Mouse (Mus musculus): ENCODE measurements around the gene Capn9. TPM values are rescaled to one million over a fixed set of nuclear protein-coding genes. Genes with fewer than 3 reads are reported as not detected.

The Capn9 gene
- polyA plus RNA-seq, 1 experiment, result 0.12 TPM

DNA sequence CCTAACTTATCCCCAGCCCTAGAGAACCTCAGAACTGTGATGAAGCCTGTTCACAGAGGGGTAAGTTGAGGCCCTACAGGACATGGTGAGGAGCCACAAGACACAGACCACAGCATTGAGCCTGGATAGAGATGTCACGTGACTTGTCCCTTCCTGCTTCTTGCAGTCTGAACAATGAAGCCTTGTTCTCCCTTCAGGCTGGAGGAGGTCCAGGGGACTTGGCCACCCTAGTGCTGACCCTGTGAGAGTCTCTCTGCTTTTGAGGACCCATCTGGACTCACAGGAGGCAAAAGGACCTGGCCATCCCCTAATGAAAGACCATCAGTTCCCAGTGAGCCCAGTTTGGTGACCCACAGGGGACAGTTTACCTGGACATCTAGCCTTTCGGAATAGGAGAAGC is 6.8 kb upstream of the Capn9 start:
- H3K4me1 ChIP-seq (ENCODE audit: control insufficient read depth, insufficient read depth, low read length), result no peaks in the 10 kb centered on the region
- no peak overlapping the region for H3K4me3 ChIP-seq (replicated peaks; ENCODE audit: extremely low read depth, low read depth, low read length)
- WGBS, result 65% methylated on average over 2 of the region's 2 CpGs
- no peak for DNase-seq
- no peak for TF ChIP-seq CTCF (IDR thresholded peaks at IDR 0.05; ENCODE audit: insufficient read depth, low read length)
- TF ChIP-seq POLR2A (IDR thresholded peaks at IDR 0.05; ENCODE audit: borderline replicate concordance, extremely low read depth, low read depth, low read length), result no peak

DNA sequence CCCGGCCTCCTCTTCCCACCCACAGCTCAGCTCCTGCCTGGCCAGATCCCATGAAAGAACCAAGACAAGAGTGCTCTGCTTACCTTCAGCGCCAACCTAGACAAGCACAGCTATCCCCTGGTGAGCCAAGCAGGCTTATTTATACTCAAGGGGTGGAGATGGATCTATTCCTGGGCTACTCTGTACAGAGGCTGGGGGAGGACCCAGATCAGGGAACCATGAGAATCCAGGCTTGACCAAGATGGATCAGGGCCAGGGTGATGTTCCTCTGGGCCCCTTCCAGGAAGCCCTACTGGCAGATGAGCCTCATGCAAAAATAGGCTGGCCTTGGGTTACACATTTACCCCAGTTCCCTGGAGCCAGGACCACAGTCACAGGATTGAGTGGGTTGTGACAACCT is 6.3 kb upstream of the Capn9 start, which contains the start of gene Agt:
Gene Agt (minus strand): TSS at position 114 of the 400 bp plus-strand sequence.
- H3K4me1 ChIP-seq (ENCODE audit: control insufficient read depth, insufficient read depth, low read length), result no peaks in the 10 kb centered on the region
- no peak for DNase-seq
- WGBS, result 53% methylated on average over 2 of the region's 2 CpGs
- TF ChIP-seq CTCF (IDR thresholded peaks at IDR 0.05; ENCODE audit: insufficient read depth, low read length) (no peak), POLR2A (IDR thresholded peaks at IDR 0.05; ENCODE audit: borderline replicate concordance, extremely low read depth, low read depth, low read length) (no peak)
- no peak within 1 kb of the TSS for H3K4me3 ChIP-seq (replicated peaks; ENCODE audit: extremely low read depth, low read depth, low read length)

DNA sequence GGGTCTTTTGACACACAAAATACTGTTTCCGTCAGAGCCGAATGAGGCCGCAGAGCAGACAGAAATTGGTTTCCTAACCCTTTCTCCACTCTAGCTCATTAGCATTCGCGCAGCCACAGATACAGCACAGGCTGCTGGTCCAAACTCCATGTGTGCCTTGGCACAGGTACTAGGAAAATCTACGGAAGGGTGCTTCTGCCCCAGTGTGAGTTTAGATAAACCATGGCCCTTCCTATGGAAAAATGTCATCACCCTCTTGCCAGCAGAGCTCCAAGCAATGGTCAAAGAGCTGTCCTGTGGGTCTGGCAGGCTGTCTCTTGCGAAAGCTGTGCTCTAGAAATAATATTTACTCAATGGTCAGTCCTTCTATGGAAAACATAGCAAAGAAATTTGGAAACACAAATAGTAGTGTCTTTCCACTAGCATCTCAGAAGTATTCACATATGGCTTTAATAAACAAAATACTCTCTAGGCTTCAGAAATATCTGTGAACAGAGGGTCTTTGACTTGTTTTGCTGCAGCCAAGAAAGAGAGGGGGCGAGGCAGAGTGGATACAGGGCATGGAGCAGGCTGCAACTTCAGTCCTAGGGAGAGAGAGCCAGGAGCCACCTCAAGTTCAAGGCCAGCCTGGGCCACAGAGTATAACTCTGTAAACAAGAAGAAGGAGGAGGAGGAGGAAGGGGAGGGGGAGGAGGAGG is 4.0 kb upstream of the Capn9 start:
- no peak overlapping the region for H3K4me3 ChIP-seq (replicated peaks; ENCODE audit: extremely low read depth, low read depth, low read length)
- DNase-seq, result no peak
- H3K4me1 ChIP-seq (ENCODE audit: control insufficient read depth, insufficient read depth, low read length), result no peaks in the 10 kb centered on the region
- TF ChIP-seq POLR2A (IDR thresholded peaks at IDR 0.05; ENCODE audit: borderline replicate concordance, extremely low read depth, low read depth, low read length) (no peak), CTCF (IDR thresholded peaks at IDR 0.05; ENCODE audit: insufficient read depth, low read length) (no peak)
- whole genome bisulfite sequencing, result 44% methylated on average over 8 of the region's 8 CpGs

DNA sequence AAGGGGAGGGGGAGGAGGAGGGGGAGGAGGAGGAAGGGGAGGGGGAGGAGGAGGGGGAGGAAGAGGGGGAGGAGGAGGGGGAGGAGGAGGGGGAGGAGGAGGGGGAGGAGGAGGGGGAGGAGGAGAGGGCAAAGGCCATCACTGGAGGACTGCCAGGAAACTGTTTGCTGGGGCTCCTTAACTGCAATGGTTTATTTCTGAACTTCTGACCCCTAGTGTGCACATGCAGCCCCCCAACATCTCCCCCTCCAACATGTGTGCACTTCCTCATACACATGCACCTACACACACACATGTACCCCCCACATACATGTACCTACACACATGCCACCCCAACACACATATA is 3.5 kb upstream of the Capn9 start:
- Histone ChIP-seq H3K4me3 (replicated peaks; ENCODE audit: extremely low read depth, low read depth, low read length) (no peak overlapping the region), H3K4me1 (ENCODE audit: control insufficient read depth, insufficient read depth, low read length) (no peaks in the 10 kb centered on the region)
- no peak for TF ChIP-seq CTCF (IDR thresholded peaks at IDR 0.05; ENCODE audit: insufficient read depth, low read length)
- no peak for TF ChIP-seq POLR2A (IDR thresholded peaks at IDR 0.05; ENCODE audit: borderline replicate concordance, extremely low read depth, low read depth, low read length)
- no peak for DNase-seq

DNA sequence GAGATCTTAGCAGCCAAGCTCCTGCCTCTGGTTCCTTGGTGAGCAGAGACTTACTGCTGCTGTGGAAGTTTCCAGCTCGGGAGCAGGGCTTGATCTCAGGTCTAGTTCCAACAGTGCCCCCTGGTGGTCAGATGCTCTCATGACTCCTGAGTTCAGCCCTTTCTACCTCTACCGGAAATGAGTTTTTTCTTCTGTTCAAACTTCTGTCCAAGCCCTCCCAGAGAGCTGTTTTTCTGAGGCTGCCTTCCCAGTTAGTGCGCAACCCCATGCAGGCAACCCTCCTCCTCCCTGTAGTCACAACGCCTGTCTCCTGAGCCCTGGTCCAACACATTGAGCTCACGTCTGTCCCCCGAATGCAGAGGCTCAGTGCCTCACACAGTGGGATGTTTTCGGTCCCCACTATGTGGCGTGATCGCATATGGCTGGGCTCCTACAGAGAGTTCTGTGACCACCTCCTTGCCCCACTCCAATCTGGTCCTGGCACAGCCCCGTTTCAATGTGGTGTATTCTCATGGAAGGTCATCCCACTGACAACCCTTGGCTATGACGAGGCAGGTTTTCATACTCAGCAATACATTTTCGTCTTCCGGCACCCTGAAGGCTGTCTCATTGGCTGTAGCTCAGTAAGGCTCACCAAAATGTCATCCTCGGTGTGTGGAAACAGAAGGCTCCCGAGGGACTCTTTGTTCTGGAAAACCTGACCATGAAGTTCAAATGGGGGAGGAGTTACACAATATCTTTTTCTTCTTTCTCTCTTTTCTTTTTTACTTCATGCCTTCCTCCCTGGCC is 2.2 kb upstream of the Capn9 start:
- peak; percentile 83 for DNase-seq
- Histone ChIP-seq H3K4me1 (ENCODE audit: control insufficient read depth, insufficient read depth, low read length) (no peaks in the 10 kb centered on the region), H3K4me3 (replicated peaks; ENCODE audit: extremely low read depth, low read depth, low read length) (no peak overlapping the region)
- peak; percentile 88 for TF ChIP-seq CTCF (IDR thresholded peaks at IDR 0.05; ENCODE audit: insufficient read depth, low read length)
- 0 out of 2 replicates have a peak, but pooled peaks have one; percentile 15 for TF ChIP-seq POLR2A (IDR thresholded peaks at IDR 0.05; ENCODE audit: borderline replicate concordance, extremely low read depth, low read depth, low read length)
- whole genome bisulfite sequencing, result 49% methylated on average over 15 of the region's 15 CpGs

DNA sequence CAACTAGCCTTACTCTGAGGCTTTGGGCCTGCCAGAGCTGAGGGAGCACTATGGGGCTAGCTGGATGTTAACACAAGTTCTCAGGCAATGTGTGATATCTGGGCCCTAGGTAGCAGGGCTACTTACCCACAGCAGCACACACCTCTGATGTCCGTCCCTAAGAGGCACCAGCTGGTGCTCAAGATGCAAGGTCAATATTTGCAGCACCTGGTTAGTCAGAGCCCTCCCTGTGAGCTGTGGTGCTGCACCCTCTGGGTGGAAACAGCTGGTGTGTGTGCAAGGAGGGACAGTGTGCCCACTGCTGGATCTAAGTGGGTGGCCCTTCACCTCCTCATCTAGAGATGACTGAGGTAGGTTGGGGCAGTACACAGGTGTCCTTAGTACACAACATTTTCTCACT is 840 bp downstream of the Capn9 start:
- no peak for TF ChIP-seq POLR2A (IDR thresholded peaks at IDR 0.05; ENCODE audit: borderline replicate concordance, extremely low read depth, low read depth, low read length)
- TF ChIP-seq CTCF (IDR thresholded peaks at IDR 0.05; ENCODE audit: insufficient read depth, low read length), result no peak
- no peaks in the 10 kb centered on the region for H3K4me1 ChIP-seq (ENCODE audit: control insufficient read depth, insufficient read depth, low read length)
- 47% methylated on average over 1 of the region's 1 CpGs for WGBS
- no peak for DNase-seq
- no peak overlapping the region for H3K4me3 ChIP-seq (replicated peaks; ENCODE audit: extremely low read depth, low read depth, low read length)

DNA sequence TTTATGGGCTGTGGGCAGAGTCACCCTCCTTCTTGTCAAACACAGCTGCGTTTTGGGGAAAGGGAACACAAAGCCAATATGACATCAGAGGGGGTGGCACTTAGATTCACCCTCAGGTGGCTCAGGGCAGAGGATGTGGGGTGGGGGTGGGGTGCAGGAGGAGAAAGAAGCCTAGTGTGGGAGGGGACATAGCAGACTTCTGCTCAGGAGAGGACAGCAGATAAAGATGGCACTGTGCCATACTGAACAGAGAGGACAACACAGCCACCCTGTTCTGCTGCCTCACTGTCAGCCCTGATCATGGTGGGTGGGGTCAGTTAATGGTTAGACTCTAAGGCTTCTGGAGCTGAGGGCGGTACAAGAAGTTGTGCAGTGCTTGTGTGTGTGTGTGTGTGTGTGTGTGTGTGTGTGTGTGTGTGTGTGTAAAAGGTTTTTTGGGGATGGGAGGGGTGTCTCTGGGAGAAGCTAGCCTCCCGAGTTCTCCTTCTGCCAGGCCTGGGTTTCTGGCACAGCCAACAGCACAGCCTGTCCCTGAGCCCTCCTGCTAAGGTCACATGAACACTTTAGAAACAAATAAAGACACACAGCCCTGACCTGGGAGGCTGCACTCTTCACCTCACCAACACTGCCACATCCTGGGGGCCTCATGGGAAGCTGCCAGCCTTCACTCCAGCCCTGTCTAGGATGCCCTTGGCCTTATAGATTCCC is 10.0 kb downstream of the Capn9 start:
- no peak for DNase-seq
- no peak overlapping the region for H3K4me3 ChIP-seq (replicated peaks; ENCODE audit: extremely low read depth, low read depth, low read length)
- WGBS, result 44% methylated on average over 3 of the region's 3 CpGs
- no peaks in the 10 kb centered on the region for H3K4me1 ChIP-seq (ENCODE audit: control insufficient read depth, insufficient read depth, low read length)
- TF ChIP-seq CTCF (IDR thresholded peaks at IDR 0.05; ENCODE audit: insufficient read depth, low read length) (no peak), POLR2A (IDR thresholded peaks at IDR 0.05; ENCODE audit: borderline replicate concordance, extremely low read depth, low read depth, low read length) (no peak)

DNA sequence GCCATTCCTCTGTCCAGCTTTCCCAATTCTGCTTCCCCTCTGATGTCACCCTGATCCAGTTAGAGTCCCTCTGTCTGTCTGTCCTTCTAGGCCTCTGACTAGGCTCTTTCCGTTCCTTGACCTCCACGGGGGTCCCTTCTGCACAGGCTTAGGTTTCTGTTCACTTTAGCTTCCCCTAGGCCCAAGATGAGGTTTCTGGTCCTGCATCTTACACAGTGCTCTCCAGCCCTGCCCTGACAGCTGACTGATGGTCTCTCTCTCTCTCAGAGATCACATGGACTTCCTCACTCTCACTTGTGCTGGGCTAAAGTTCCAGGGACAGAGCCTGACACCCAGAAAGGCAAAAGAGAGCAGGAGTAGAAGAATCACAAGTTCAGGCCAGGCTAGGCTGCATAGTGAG is 10.6 kb downstream of the Capn9 start:
- Histone ChIP-seq H3K4me3 (replicated peaks; ENCODE audit: extremely low read depth, low read depth, low read length) (no peak overlapping the region), H3K4me1 (ENCODE audit: control insufficient read depth, insufficient read depth, low read length) (no peaks in the 10 kb centered on the region)
- DNase-seq, result no peak
- WGBS, result 73% methylated on average over 2 of the region's 2 CpGs
- TF ChIP-seq POLR2A (IDR thresholded peaks at IDR 0.05; ENCODE audit: borderline replicate concordance, extremely low read depth, low read depth, low read length) (no peak), CTCF (IDR thresholded peaks at IDR 0.05; ENCODE audit: insufficient read depth, low read length) (no peak)

DNA sequence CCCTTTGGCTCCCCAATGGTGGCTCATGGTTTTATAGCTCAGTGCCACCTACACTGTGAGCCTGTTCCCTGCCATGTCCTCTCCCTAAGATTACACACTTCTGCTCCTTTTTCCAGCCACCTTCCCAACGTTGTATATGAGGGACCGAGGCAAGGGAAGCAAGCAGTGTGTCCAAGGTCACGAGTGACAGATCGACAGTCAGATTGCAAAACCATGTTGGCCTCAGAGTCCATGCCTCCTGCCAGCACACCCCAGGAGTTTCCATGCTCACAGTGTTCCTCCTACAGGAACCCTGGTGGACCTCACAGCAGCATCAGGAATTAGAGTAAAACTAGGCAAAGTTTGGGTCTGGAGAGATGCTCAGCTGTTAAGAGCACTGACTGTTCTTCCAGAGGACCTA is 13.5 kb downstream of the Capn9 start:
- WGBS, result 56% methylated on average over 4 of the region's 4 CpGs
- no peak for DNase-seq
- Histone ChIP-seq H3K4me3 (replicated peaks; ENCODE audit: extremely low read depth, low read depth, low read length) (no peak overlapping the region), H3K4me1 (ENCODE audit: control insufficient read depth, insufficient read depth, low read length) (no peaks in the 10 kb centered on the region)
- no peak for TF ChIP-seq CTCF (IDR thresholded peaks at IDR 0.05; ENCODE audit: insufficient read depth, low read length)
- no peak for TF ChIP-seq POLR2A (IDR thresholded peaks at IDR 0.05; ENCODE audit: borderline replicate concordance, extremely low read depth, low read depth, low read length)

Measured in lung, adult 2 months (tissue).